Mouse (Mus musculus) Patski (cell line): ENCODE measurements around the gene Gcnt3. TPM values are rescaled to one million over a fixed set of nuclear protein-coding genes. Genes with fewer than 3 reads are reported as not detected.

Experiments
- ATAC-seq: fragments of 100-300 bp; one replicate; pipeline ENCODE4 v1.8.0; 2021
- CTCF ChIA-PET: fragments of 350-600 bp; sonication (Branson Sonifier 250); formaldehyde crosslinking; loops from one replicate; lab custom pipeline; 2022; ENCODE audit warnings: inconsistent platforms; lab: Charles Lee
- POLR2A ChIA-PET: fragments of 350-600 bp; sonication (Branson Sonifier 250); formaldehyde crosslinking; loops from one replicate; lab custom pipeline; 2022; ENCODE audit warnings: antibody characterized with exemption, inconsistent platforms; lab: Charles Lee
- DNase-seq: peaks from one replicate; pipeline ENCODE4 v3.0.0-alpha.2; 2011; ENCODE audit warnings: low read depth, low spot score
- H3K27me3 ChIP-seq: fragments of 371-371 bp; one replicate; pipeline ENCODE4 v1.5.1; 2021
- CTCF ChIP-seq: fragments of 100-300 bp; IDR thresholded peaks from one replicate; pipeline ENCODE4 v1.5.1; 2021
- in situ Hi-C: fragments of 300-500 bp; cut with MboI; formaldehyde crosslinking; loops from 3 replicates; pipeline ENCODE4 v1.11.1; 2018; ENCODE audit warnings: low pct_unique_long_range_greater_than_20kb, mixed read lengths
- polyA plus RNA-seq: library from polyadenylated mRNA; unstranded; gene quantifications from one replicate; pipeline ENCODE4 v1.2.3, GENCODE M21; 2021

The Gcnt3 gene
- polyA plus RNA-seq, 1 experiment from 2014 or later, result 0.17 TPM

DNA sequence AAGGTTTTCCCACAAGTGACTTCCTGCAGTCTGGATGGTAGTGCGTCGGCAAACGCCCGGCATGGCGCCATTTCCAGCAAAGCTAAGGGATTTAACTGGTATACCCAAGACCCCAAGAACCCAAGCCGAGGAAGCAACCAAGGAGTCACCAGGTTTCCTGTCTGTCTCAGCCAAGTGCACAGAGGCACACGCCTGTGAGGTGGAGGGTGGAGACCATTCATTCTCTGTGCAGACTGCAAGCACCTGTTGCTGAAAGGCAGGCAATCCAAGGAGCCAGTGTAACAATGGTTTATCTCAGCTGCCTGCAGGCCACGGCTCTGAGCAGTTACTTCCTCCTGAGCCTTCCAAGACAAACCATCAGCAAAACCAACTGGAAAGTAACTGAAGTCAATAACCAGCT, 34.5 kb upstream of the Gcnt3 start:
- POLR2A ChIA-PET, result no interaction called here
- in situ Hi-C loops, result loop anchor here (10.0 kb wide), 1 partner anchor 568 kb away; no protein-coding TSS in a partner anchor
- CTCF ChIA-PET, result interaction anchor here (1.0 kb wide), 1 partner anchor 13 kb away, joined by 3 read pairs; no protein-coding TSS in a partner anchor
- H3K27me3 ChIP-seq, result no peaks in the 10 kb centered on the region
- ATAC-seq, result no peak
- no peak for DNase-seq
- TF ChIP-seq CTCF, result no peak

DNA sequence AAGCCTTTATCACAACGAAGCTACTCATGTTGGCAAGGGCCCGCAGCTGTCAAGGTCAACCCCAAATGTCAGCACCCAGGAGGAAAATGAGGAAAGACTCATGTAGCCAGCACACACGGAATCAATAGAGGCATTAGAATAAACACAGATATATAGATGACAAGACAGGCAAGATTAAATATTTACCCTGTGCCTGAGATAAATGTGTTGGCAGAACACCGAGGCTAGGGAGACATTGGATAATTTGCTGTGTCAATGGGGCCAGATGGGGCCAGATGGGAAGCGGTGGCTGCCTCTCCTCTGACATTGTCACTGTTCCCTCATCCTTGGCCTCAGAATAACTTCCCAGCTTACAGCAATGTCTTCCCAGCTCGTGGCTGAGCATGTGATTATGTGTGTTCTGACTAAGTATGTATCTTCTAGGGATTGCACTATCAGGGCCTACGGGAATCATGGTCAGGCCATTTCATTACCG, 32.1 kb upstream of the Gcnt3 start:
- no peak for DNase-seq

DNA sequence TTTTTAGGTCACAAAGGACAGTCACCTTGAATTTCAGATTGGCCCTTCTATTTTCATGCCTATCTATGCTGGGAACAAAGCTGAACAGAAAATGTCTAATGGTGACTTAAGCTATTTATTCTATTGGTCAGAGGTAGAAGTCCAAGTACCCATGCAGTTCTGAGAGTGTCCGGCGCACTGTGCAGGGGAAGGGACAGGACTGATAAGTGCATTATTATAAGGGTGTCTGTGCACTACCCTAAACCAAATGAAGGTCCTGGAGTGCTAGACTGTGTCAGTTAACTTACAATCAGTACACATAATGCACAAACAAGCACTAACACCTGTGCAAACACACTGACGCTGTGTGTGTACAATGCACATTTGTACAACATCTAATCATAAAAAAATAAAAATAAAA, 29.6 kb upstream of the Gcnt3 start:
- TF ChIP-seq CTCF, result no peak
- ATAC-seq (no peak), DNase-seq (no peak)
- ChIA-PET POLR2A (no interaction called here), CTCF (no interaction called here)
- H3K27me3 ChIP-seq, result no peaks in the 10 kb centered on the region
- in situ Hi-C loops, result no loop called here

More for the DNA sequence above, 32.1 kb upstream of the Gcnt3 start:
- in situ Hi-C loops, result loop anchor here (10.0 kb wide), 1 partner anchor 565 kb away; no protein-coding TSS in a partner anchor
- H3K27me3 ChIP-seq, result no peaks in the 10 kb centered on the region
- CTCF ChIA-PET, result no interaction called here
- TF ChIP-seq CTCF, result no peak
- POLR2A ChIA-PET, result no interaction called here
- no peak for ATAC-seq

DNA sequence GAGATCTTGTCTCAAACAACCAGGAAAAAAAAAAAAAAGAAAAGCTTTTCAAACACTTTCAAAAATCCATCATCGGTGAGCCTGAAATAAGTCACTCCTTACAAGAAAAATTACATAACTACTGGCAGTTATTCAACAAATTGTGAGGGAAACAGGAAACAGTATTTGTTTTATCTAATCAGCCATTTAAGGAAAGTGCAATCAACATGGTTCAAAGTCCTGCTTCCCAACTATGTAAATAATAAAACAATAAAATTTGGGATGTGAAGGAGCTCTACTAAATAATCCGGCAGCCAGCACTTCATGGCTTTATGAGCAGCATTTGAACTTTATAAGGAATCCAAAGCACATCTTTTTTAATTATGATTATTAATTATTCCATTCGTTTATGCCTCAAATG, 24.1 kb upstream of the Gcnt3 start:
- in situ Hi-C loops, result no loop called here
- ChIA-PET CTCF (interaction anchor here (0.9 to 1.3 kb wide), 2 partner anchors 9 to 14 kb away, joined by 3 read pairs; no protein-coding TSS in a partner anchor), POLR2A (interaction anchor here (0.6 to 0.7 kb wide), 2 partner anchors 9 to 17 kb away, joined by 3 to 4 read pairs; no protein-coding TSS in a partner anchor)
- H3K27me3 ChIP-seq, result no peaks in the 10 kb centered on the region
- no peak for DNase-seq
- TF ChIP-seq CTCF, result no peak
- no peak for ATAC-seq

DNA sequence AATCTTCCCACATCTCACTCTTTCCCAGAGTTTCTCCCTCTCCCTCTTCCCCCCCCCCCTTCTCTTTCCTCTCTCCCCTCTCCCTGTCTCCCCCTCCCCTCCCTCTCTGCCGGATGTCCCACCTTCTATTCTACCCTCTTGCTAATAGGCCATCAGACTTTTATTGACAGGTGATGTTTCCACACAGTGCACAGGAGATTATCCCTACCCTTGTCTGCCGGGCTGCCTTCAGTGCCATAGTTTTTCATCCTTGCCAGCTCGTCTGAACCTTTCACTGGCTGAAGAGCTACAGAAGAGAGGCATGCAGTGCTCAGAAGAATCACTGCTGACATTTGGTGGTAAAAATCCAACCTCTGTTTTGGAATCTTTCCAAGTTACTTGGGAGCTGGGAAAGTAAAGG, 15.5 kb upstream of the Gcnt3 start:
- no peaks in the 10 kb centered on the region for H3K27me3 ChIP-seq
- ATAC-seq (no peak), DNase-seq (no peak)
- TF ChIP-seq CTCF, result no peak
- CTCF ChIA-PET, result interaction anchor here (1.2 kb wide), 1 partner anchor 9 kb away, joined by 3 read pairs; no protein-coding TSS in a partner anchor
- POLR2A ChIA-PET, result interaction anchor here (0.7 kb wide), 1 partner anchor 9 kb away, joined by 3 read pairs; no protein-coding TSS in a partner anchor
- in situ Hi-C loops, result no loop called here

DNA sequence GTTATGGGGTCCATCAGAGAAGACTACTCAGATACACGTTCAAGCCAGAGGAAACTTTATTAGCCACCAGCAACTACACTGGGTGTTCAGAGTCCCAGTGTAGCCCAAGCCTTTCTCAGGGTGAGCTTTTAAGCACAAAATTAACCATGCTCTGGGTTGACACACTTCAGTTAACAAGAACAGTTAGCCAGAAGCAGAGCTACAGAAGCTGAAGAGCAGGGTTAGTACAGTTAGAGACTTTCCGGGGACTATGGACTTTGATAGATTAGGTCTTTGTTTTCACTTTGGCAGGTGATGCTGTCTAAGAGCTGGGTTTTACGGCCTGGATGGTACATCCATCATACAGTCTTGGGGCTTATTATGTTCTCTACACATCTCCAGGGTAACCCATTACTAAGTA, 14.8 kb upstream of the Gcnt3 start:
- ChIA-PET CTCF (interaction anchor here (1.2 kb wide), 1 partner anchor 9 kb away, joined by 3 read pairs; no protein-coding TSS in a partner anchor), POLR2A (interaction anchor here (0.5 to 0.7 kb wide), 2 partner anchors 9 to 572 kb away, joined by 3 to 5 read pairs; no protein-coding TSS in a partner anchor)
- no peaks in the 10 kb centered on the region for H3K27me3 ChIP-seq
- in situ Hi-C loops, result no loop called here
- TF ChIP-seq CTCF, result no peak
- ATAC-seq (no peak), DNase-seq (no peak)

DNA sequence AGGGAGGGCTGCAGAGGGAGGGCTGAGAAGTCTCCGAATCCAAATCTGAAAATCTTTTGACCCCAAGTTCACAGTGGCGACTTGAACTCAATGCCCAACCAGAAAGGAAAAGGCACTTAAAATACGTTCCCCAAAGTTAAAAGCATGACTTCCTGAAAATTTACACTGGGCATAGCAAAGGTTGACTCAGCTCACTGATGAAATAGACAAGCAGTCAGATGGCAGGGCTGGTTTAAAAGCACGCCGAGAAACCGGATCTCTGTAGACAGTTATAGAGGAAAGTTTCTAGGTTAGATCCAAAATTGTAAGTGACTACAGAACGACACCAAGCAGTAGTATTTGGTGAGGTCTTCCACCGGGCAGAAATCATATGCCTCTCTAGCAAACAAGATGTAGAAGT, 12.0 kb upstream of the Gcnt3 start:
- ChIA-PET CTCF (interaction anchor here (1.3 kb wide), 1 partner anchor 37 kb away, joined by 6 read pairs; no protein-coding TSS in a partner anchor), POLR2A (interaction anchor here (0.6 to 0.7 kb wide), 2 partner anchors 8 to 11 kb away, joined by 3 to 4 read pairs; no protein-coding TSS in a partner anchor)
- no peaks in the 10 kb centered on the region for H3K27me3 ChIP-seq
- in situ Hi-C loops, result no loop called here
- DNase-seq, result no peak
- ATAC-seq, result no peak
- TF ChIP-seq CTCF, result no peak

DNA sequence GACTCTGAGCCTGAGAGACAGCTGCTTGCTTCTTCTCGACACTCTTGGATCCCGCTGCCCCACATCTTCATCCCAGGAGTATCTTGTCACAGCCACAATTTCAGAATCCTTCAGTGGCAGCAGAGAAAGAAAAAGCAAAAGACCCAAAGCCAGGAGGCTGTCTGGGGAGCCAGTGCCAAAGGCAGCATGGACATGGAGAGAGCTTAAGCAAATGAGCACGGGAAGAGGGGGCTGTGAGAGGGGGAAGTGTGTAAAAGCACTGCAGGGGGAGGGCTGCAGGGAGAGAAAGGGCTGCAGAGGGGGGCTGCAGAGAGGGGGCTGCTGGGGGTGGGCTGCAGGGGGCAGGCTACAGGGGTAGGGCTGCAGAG, 11.5 kb upstream of the Gcnt3 start:
- in situ Hi-C loops, result no loop called here
- ChIA-PET POLR2A (interaction anchor here (0.6 to 0.7 kb wide), 2 partner anchors 8 to 10 kb away, joined by 3 to 4 read pairs; no protein-coding TSS in a partner anchor), CTCF (interaction anchor here (1.3 kb wide), 1 partner anchor 36 kb away, joined by 6 read pairs; no protein-coding TSS in a partner anchor)
- no peak for TF ChIP-seq CTCF
- H3K27me3 ChIP-seq, result no peaks in the 10 kb centered on the region
- ATAC-seq, result no peak
- no peak for DNase-seq

DNA sequence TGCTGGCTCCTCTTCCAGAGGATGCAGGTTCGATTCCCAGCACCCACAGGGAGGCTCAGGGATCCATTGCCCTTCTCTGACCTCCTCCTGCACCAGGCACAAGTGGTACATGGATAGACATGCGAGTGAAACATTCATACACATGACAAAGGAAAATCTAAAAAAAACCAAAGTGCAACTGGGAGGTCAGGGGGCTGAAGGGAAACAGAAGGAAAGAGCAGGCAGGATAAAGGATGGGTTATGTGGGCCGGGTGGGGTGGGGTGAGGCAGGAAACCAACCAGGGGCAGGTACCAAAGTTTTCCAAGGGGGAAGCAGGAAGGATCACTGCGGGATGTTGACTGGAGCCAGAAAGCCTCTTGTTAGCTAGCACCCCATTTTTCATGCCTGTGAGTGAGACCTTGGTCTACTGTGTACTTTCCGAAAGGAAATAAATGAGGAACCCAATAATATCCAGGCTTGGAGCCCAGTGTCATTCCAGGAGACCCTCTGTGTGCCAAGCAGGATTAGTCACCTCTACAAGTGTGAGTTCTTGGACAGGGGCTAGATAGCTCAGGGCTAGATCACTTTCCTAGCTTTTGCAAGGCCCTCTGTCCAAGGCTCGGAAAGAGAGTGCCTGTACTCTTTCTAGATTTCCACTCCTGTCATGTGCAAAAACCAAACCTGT, 11.0 kb upstream of the Gcnt3 start:
- no peak for TF ChIP-seq CTCF
- no peak for ATAC-seq
- DNase-seq, result no peak
- in situ Hi-C loops, result no loop called here
- CTCF ChIA-PET, result interaction anchor here (1.3 to 2.5 kb wide), 5 partner anchors 13 to 36 kb away, joined by 3 to 9 read pairs (median 5); no protein-coding TSS in a partner anchor
- POLR2A ChIA-PET, result interaction anchor here (0.7 kb wide), 1 partner anchor 10 kb away, joined by 4 read pairs; no protein-coding TSS in a partner anchor
- H3K27me3 ChIP-seq, result no peaks in the 10 kb centered on the region

DNA sequence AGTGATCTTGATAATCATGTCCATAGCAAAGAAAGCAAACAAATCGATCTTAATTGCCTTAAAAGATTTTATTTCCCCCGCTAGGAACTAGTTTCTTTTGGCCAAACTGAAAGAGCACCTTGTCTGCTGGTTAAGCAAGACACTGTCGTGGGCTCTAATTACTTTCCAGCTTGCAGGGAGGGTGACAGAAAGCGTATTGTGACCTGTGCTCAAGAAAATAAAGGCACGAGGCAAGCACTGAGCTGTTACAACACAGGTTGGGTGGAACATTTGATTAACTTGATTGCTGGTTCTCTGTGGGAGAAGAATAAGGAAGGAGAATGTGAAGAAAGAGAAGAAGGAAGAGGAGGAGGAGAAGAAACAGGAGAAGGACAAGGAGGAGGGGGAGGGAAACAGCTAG, 10.4 kb upstream of the Gcnt3 start:
- no peak for TF ChIP-seq CTCF
- ChIA-PET POLR2A (no interaction called here), CTCF (interaction anchor here (1.1 to 2.5 kb wide), 5 partner anchors 12 to 29 kb away, joined by 3 to 9 read pairs (median 4); no protein-coding TSS in a partner anchor)
- H3K27me3 ChIP-seq, result no peaks in the 10 kb centered on the region
- ATAC-seq (peak; percentile 9), DNase-seq (no peak)
- in situ Hi-C loops, result no loop called here
